Mouse (Mus musculus): ENCODE measurements around the gene Cdhr5. TPM values are rescaled to one million over a fixed set of nuclear protein-coding genes. Genes with fewer than 3 reads are reported as not detected.

The Cdhr5 gene
- polyA plus RNA-seq (2014; fragmentation: Illumina TruSeq; extraction: RNeasy Lipid Tissue Mini Kit (QIAGEN cat#74804); ENCODE audit: low read depth, low replicate concordance), result 14.3 TPM

DNA sequence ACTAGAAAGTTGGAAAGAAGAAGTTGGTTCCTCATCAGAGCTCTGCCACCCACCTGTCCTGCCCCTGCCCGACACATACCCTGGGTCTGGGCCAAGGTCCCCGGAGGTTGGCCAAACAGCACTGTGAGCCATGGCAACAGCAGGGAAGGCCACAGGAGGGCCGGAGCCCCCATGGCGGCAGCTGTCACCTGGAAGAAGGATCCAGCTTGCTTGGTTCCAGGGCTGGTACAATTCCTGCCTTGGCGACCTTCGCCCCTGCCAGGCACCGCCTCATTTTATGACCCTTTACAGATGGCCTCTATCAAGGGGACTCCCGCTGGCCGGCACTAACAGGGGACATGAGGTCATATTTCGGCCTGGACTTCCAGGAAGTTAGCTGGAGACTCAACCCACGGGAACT is at the start of gene Cdhr5:
Gene Cdhr5 (minus strand): TSS at position 241 of the 400 bp plus-strand sequence.

GRCm38 (mm10) chr7:141291921-141292582 is 15.5 kb upstream of the Cdhr5 start, which contains the start of gene Drd4:
Gene Drd4 (plus strand): TSS chr7:141292006.

GRCm38 (mm10) chr7:141278766-141279590 is 2.4 kb upstream of the Cdhr5 start, which contains the start of gene Sct:
Gene Sct (minus strand): TSS chr7:141279133.

GRCm38 (mm10) chr7:141265739-141266561 is 10.6 kb downstream of the Cdhr5 start, which contains the start of gene Irf7:
Gene Irf7 (minus strand): TSS chr7:141266481.

DNA sequence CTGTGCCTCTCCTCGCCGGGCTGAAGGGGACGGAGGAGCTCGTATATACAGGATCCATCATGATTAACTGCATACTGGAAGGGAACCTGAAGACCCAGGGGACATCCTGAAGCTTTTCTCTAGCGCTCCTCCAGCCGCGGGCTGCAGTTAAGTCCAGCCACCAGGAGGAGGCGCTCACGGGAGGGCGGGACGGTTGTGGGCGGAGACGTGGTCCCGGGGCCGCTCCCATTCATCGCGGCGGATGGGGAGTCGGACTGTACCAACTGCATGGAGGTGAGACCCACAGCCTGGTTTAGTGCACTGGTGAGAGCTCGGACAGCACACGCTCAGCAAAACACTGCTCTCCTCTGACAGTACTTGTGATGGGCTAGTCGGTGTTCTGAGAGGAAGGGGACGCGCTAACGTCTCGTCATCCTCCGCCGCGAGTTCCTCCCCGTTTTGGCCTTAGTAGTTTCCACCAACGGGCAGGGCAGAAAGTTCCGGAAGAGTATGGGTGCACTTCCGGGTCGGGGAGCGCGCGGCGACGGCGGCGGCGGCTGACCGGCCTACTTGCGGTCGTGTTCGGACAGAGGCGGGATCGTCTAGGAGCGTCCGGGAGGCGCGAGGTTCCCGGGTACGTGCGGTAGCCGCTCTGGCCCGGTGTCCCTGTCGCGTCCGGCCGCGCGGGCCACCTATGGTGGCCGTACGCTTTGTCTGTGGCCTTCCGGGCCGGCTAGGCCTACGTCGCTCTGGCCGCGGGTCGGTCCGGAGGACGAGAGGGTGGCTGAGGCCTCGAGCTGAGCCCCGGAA is 48.1 kb downstream of the Cdhr5 start, which contains the start of gene Phrf1:
Gene Phrf1 (plus strand): TSS at position 506 of the 789 bp plus-strand sequence.

Other genes starting within 250 kb of the Cdhr5 start
- not detected for gene Gm17387, start 247.7 kb downstream of the Cdhr5 start, polyA plus RNA-seq (2014; fragmentation: Illumina TruSeq; extraction: RNeasy Lipid Tissue Mini Kit (QIAGEN cat#74804); ENCODE audit: low read depth, low replicate concordance)
- gene B4galnt4, start 215.7 kb downstream of the Cdhr5 start, polyA plus RNA-seq (2014; fragmentation: Illumina TruSeq; extraction: RNeasy Lipid Tissue Mini Kit (QIAGEN cat#74804); ENCODE audit: low read depth, low replicate concordance), result not detected
- not detected for gene Pkp3, start 198.6 kb downstream of the Cdhr5 start, polyA plus RNA-seq (2014; fragmentation: Illumina TruSeq; extraction: RNeasy Lipid Tissue Mini Kit (QIAGEN cat#74804); ENCODE audit: low read depth, low replicate concordance)
- gene Sigirr, start 176.2 kb downstream of the Cdhr5 start, polyA plus RNA-seq (2014; fragmentation: Illumina TruSeq; extraction: RNeasy Lipid Tissue Mini Kit (QIAGEN cat#74804); ENCODE audit: low read depth, low replicate concordance), result 1.6 TPM
- not detected for gene Ano9, start 159.0 kb downstream of the Cdhr5 start, polyA plus RNA-seq (2014; fragmentation: Illumina TruSeq; extraction: RNeasy Lipid Tissue Mini Kit (QIAGEN cat#74804); ENCODE audit: low read depth, low replicate concordance)
- 7.0 TPM for gene Ptdss2, start 154.4 kb downstream of the Cdhr5 start, polyA plus RNA-seq (2014; fragmentation: Illumina TruSeq; extraction: RNeasy Lipid Tissue Mini Kit (QIAGEN cat#74804); ENCODE audit: low read depth, low replicate concordance)
- gene Rnh1, start 103.9 kb downstream of the Cdhr5 start, polyA plus RNA-seq (2014; fragmentation: Illumina TruSeq; extraction: RNeasy Lipid Tissue Mini Kit (QIAGEN cat#74804); ENCODE audit: low read depth, low replicate concordance), result 5.3 TPM
- gene Hras, start 82.8 kb downstream of the Cdhr5 start, polyA plus RNA-seq (2014; fragmentation: Illumina TruSeq; extraction: RNeasy Lipid Tissue Mini Kit (QIAGEN cat#74804); ENCODE audit: low read depth, low replicate concordance), result 8.3 TPM
- gene Lrrc56, start 82.6 kb downstream of the Cdhr5 start, polyA plus RNA-seq (2014; fragmentation: Illumina TruSeq; extraction: RNeasy Lipid Tissue Mini Kit (QIAGEN cat#74804); ENCODE audit: low read depth, low replicate concordance), result 0.37 TPM
- gene Lmntd2, start 62.7 kb downstream of the Cdhr5 start, polyA plus RNA-seq (2014; fragmentation: Illumina TruSeq; extraction: RNeasy Lipid Tissue Mini Kit (QIAGEN cat#74804); ENCODE audit: low read depth, low replicate concordance), result 0.37 TPM
- gene Rassf7, start 60.9 kb downstream of the Cdhr5 start, polyA plus RNA-seq (2014; fragmentation: Illumina TruSeq; extraction: RNeasy Lipid Tissue Mini Kit (QIAGEN cat#74804); ENCODE audit: low read depth, low replicate concordance), result 3.6 TPM
- gene Phrf1, start 48.0 kb downstream of the Cdhr5 start, polyA plus RNA-seq (2014; fragmentation: Illumina TruSeq; extraction: RNeasy Lipid Tissue Mini Kit (QIAGEN cat#74804); ENCODE audit: low read depth, low replicate concordance), result 6.0 TPM
- 32.2 TPM for gene Irf7, start 10.3 kb downstream of the Cdhr5 start, polyA plus RNA-seq (2014; fragmentation: Illumina TruSeq; extraction: RNeasy Lipid Tissue Mini Kit (QIAGEN cat#74804); ENCODE audit: low read depth, low replicate concordance)
- not detected for gene Sct, start 2.3 kb upstream of the Cdhr5 start, polyA plus RNA-seq (2014; fragmentation: Illumina TruSeq; extraction: RNeasy Lipid Tissue Mini Kit (QIAGEN cat#74804); ENCODE audit: low read depth, low replicate concordance)
- gene Drd4, start 15.2 kb upstream of the Cdhr5 start, polyA plus RNA-seq (2014; fragmentation: Illumina TruSeq; extraction: RNeasy Lipid Tissue Mini Kit (QIAGEN cat#74804); ENCODE audit: low read depth, low replicate concordance), result not detected
- 1.4 TPM for gene Deaf1, start 50.9 kb upstream of the Cdhr5 start, polyA plus RNA-seq (2014; fragmentation: Illumina TruSeq; extraction: RNeasy Lipid Tissue Mini Kit (QIAGEN cat#74804); ENCODE audit: low read depth, low replicate concordance)
- gene Tmem80, start 51.0 kb upstream of the Cdhr5 start, polyA plus RNA-seq (2014; fragmentation: Illumina TruSeq; extraction: RNeasy Lipid Tissue Mini Kit (QIAGEN cat#74804); ENCODE audit: low read depth, low replicate concordance), result 10.1 TPM
- 9.6 TPM for gene Eps8l2, start 62.1 kb upstream of the Cdhr5 start, polyA plus RNA-seq (2014; fragmentation: Illumina TruSeq; extraction: RNeasy Lipid Tissue Mini Kit (QIAGEN cat#74804); ENCODE audit: low read depth, low replicate concordance)
- 13.5 TPM for gene Taldo1, start 115.4 kb upstream of the Cdhr5 start, polyA plus RNA-seq (2014; fragmentation: Illumina TruSeq; extraction: RNeasy Lipid Tissue Mini Kit (QIAGEN cat#74804); ENCODE audit: low read depth, low replicate concordance)
- 6.2 TPM for gene Gatd1, start 137.3 kb upstream of the Cdhr5 start, polyA plus RNA-seq (2014; fragmentation: Illumina TruSeq; extraction: RNeasy Lipid Tissue Mini Kit (QIAGEN cat#74804); ENCODE audit: low read depth, low replicate concordance)
- gene Cend1, start 152.7 kb upstream of the Cdhr5 start, polyA plus RNA-seq (2014; fragmentation: Illumina TruSeq; extraction: RNeasy Lipid Tissue Mini Kit (QIAGEN cat#74804); ENCODE audit: low read depth, low replicate concordance), result not detected
- gene Slc25a22, start 161.1 kb upstream of the Cdhr5 start, polyA plus RNA-seq (2014; fragmentation: Illumina TruSeq; extraction: RNeasy Lipid Tissue Mini Kit (QIAGEN cat#74804); ENCODE audit: low read depth, low replicate concordance), result 9.5 TPM
- gene Pidd1, start 167.2 kb upstream of the Cdhr5 start, polyA plus RNA-seq (2014; fragmentation: Illumina TruSeq; extraction: RNeasy Lipid Tissue Mini Kit (QIAGEN cat#74804); ENCODE audit: low read depth, low replicate concordance), result 0.11 TPM
- 11.4 TPM for gene Rplp2, start 170.6 kb upstream of the Cdhr5 start, polyA plus RNA-seq (2014; fragmentation: Illumina TruSeq; extraction: RNeasy Lipid Tissue Mini Kit (QIAGEN cat#74804); ENCODE audit: low read depth, low replicate concordance)
- gene Pnpla2, start 178.4 kb upstream of the Cdhr5 start, polyA plus RNA-seq (2014; fragmentation: Illumina TruSeq; extraction: RNeasy Lipid Tissue Mini Kit (QIAGEN cat#74804); ENCODE audit: low read depth, low replicate concordance), result 6.6 TPM
- gene Cracr2b, start 184.3 kb upstream of the Cdhr5 start, polyA plus RNA-seq (2014; fragmentation: Illumina TruSeq; extraction: RNeasy Lipid Tissue Mini Kit (QIAGEN cat#74804); ENCODE audit: low read depth, low replicate concordance), result not detected
- gene Cd151, start 190.6 kb upstream of the Cdhr5 start, polyA plus RNA-seq (2014; fragmentation: Illumina TruSeq; extraction: RNeasy Lipid Tissue Mini Kit (QIAGEN cat#74804); ENCODE audit: low read depth, low replicate concordance), result 10.0 TPM
- gene Polr2l, start 198.3 kb upstream of the Cdhr5 start, polyA plus RNA-seq (2014; fragmentation: Illumina TruSeq; extraction: RNeasy Lipid Tissue Mini Kit (QIAGEN cat#74804); ENCODE audit: low read depth, low replicate concordance), result 2.3 TPM
- gene Tspan4, start 198.5 kb upstream of the Cdhr5 start, polyA plus RNA-seq (2014; fragmentation: Illumina TruSeq; extraction: RNeasy Lipid Tissue Mini Kit (QIAGEN cat#74804); ENCODE audit: low read depth, low replicate concordance), result 5.4 TPM